Mouse (Mus musculus) hindbrain, embryonic 13.5 days (tissue): ENCODE results near the gene Trim32. TPM values are rescaled to one million over a fixed set of nuclear protein-coding genes. Genes with fewer than 3 reads are reported as not detected.

ENCODE experiments used
- ATAC-seq: fragments of 200-750 bp; cut with Nextera tagmentation; 2 replicates; pipeline ENCODE4 v1.8.0; 2017; ENCODE audit warnings: moderate TSS enrichment; ENCODE audit not compliant: low FRiP score
- H3K27ac ChIP-seq: fragments of 300-500 bp; sonication (generic); 2 replicates; pipeline ENCODE4 v1.5.1; 2015; ENCODE audit warnings: inconsistent platforms, mild to moderate bottlenecking, moderate library complexity
- H3K27me3 ChIP-seq: fragments of 300-500 bp; sonication (generic); 2 replicates; pipeline ENCODE4 v1.6.1; 2015; ENCODE audit warnings: mild to moderate bottlenecking, inconsistent platforms
- H3K36me3 ChIP-seq: fragments of 300-500 bp; sonication (generic); 2 replicates; pipeline ENCODE4 v1.6.1; 2015; ENCODE audit warnings: mild to moderate bottlenecking, inconsistent platforms
- H3K4me1 ChIP-seq: fragments of 300-500 bp; sonication (generic); replicated peaks from 2 replicates; pipeline ENCODE4 v1.6.1; 2015; ENCODE audit warnings: inconsistent platforms
- H3K4me2 ChIP-seq: fragments of 300-500 bp; sonication (generic); 2 replicates; pipeline ENCODE4 v1.6.1; 2015; ENCODE audit warnings: inconsistent platforms, mild to moderate bottlenecking, moderate library complexity
- H3K4me3 ChIP-seq: fragments of 300-500 bp; sonication (generic); 2 replicates; pipeline ENCODE4 v1.5.1; 2015; ENCODE audit warnings: mild to moderate bottlenecking, inconsistent platforms
- H3K9ac ChIP-seq: fragments of 300-500 bp; sonication (generic); 2 replicates; pipeline ENCODE4 v1.6.1; 2015; ENCODE audit warnings: mild to moderate bottlenecking, inconsistent platforms
- H3K9me3 ChIP-seq: fragments of 300-500 bp; sonication (generic); 2 replicates; pipeline ENCODE4 v1.6.1; 2016; ENCODE audit warnings: inconsistent platforms
- WGBS: fragments of 180-500 bp; shearing (Covaris S2); methylation state at CpG from one replicate; pipeline ENCODE4 v1.1.7; 2015; 5-methylcytosine and 5-hydroxymethylcytosine counted together
- polyA plus RNA-seq: library from polyadenylated mRNA; unstranded; fragments of >200 nt; fragmentation: Nextera tagmentation; extraction: Ambion mirVana; gene quantifications from 2 replicates; pipeline ENCODE4 v1.2.1, GENCODE M21; 2015

The Trim32 gene
- 139 and 145 TPM in 2 replicates for polyA plus RNA-seq

GRCm38 (mm10) chr4:65604504-65605150, at the start of gene Trim32:
Gene Trim32 (plus strand): TSS chr4:65604986.
- Histone ChIP-seq H3K4me1 (peaks cover 26% of the 10 kb centered on the region), H3K27me3 (no peaks in the 10 kb centered on the region), H3K4me2 (peak within 1 kb of the TSS; percentile 68), H3K4me3 (peak within 1 kb of the TSS; percentile 72), H3K27ac (peak within 1 kb of the TSS; percentile 90), H3K9me3 (no peaks in the 10 kb centered on the region), H3K36me3 (no peaks in the 10 kb centered on the region; the same call in 1 of the 2 replicates), H3K9ac (peak within 1 kb of the TSS; percentile 83)
- peak; percentile 97 for ATAC-seq
- 4% methylated on average over 33 of the region's 33 CpGs for WGBS

GRCm38 (mm10) chr4:65565493-65565892, 39.3 kb upstream of the Trim32 start:
- Histone ChIP-seq H3K27me3 (no peaks in the 10 kb centered on the region), H3K27ac (no peak overlapping the region), H3K4me2 (no peak overlapping the region), H3K4me1 (no peaks in the 10 kb centered on the region), H3K9ac (no peak overlapping the region), H3K4me3 (no peak overlapping the region), H3K36me3 (no peaks in the 10 kb centered on the region), H3K9me3 (no peaks in the 10 kb centered on the region)
- ATAC-seq: no peak
- WGBS: 83% methylated on average over 4 of the region's 4 CpGs

GRCm38 (mm10) chr4:65580254-65580653, 24.5 kb upstream of the Trim32 start:
- no peak overlapping the region for H3K4me3 ChIP-seq
- no peaks in the 10 kb centered on the region for H3K4me1 ChIP-seq
- WGBS: 77% methylated on average over 1 of the region's 1 CpGs
- no peak overlapping the region for H3K27ac ChIP-seq
- no peak overlapping the region for H3K9ac ChIP-seq
- no peak for ATAC-seq
- no peaks in the 10 kb centered on the region for H3K27me3 ChIP-seq
- H3K36me3 ChIP-seq: no peaks in the 10 kb centered on the region
- H3K4me2 ChIP-seq: no peak overlapping the region
- H3K9me3 ChIP-seq: no peaks in the 10 kb centered on the region

- Histone ChIP-seq H3K9me3 (no peaks in the 10 kb centered on the region), H3K27me3 (no peaks in the 10 kb centered on the region), H3K9ac (no peak overlapping the region), H3K27ac (no peak overlapping the region), H3K36me3 (no peaks in the 10 kb centered on the region), H3K4me1 (no peaks in the 10 kb centered on the region), H3K4me2 (no peak overlapping the region), H3K4me3 (no peak overlapping the region)
- 35% methylated on average over 5 of the region's 5 CpGs for WGBS
- ATAC-seq: no peak
Observed at GRCm38 (mm10) chr4:65586947-65587346, 17.8 kb upstream of the Trim32 start.

GRCm38 (mm10) chr4:65589780-65590179, 15.0 kb upstream of the Trim32 start:
- no peaks in the 10 kb centered on the region for H3K9me3 ChIP-seq
- peak; percentile 79 for ATAC-seq
- no peak overlapping the region for H3K4me3 ChIP-seq
- no peaks in the 10 kb centered on the region for H3K4me1 ChIP-seq
- H3K36me3 ChIP-seq: no peaks in the 10 kb centered on the region
- H3K27ac ChIP-seq: no peak overlapping the region
- no peak overlapping the region for H3K9ac ChIP-seq
- H3K27me3 ChIP-seq: no peaks in the 10 kb centered on the region
- H3K4me2 ChIP-seq: no peak overlapping the region

GRCm38 (mm10) chr4:65594601-65595369, 10.0 kb upstream of the Trim32 start:
- ATAC-seq: no peak
- WGBS: 83% methylated on average over 5 of the region's 5 CpGs
- no peak overlapping the region for H3K4me3 ChIP-seq
- no peaks in the 10 kb centered on the region for H3K27me3 ChIP-seq
- no peak overlapping the region for H3K4me2 ChIP-seq
- no peaks in the 10 kb centered on the region for H3K36me3 ChIP-seq
- H3K4me1 ChIP-seq: no peaks in the 10 kb centered on the region
- H3K27ac ChIP-seq: no peak overlapping the region
- no peaks in the 10 kb centered on the region for H3K9me3 ChIP-seq
- no peak overlapping the region for H3K9ac ChIP-seq

- ATAC-seq: peak; percentile 90
- WGBS: under 1% methylated on average over 21 of the region's 21 CpGs
Observed at GRCm38 (mm10) chr4:65605151-65605702, 441 bp downstream of the Trim32 start.

GRCm38 (mm10) chr4:65607184-65607631, 2.4 kb downstream of the Trim32 start:
- H3K9ac ChIP-seq: 0 out of 2 replicates have a peak overlapping the region, but pooled peaks have one; percentile 39

More at GRCm38 (mm10) chr4:65605151-65605702, 441 bp downstream of the Trim32 start:
- Histone ChIP-seq H3K4me3 (peak overlapping the region; percentile 72), H3K4me1 (peaks cover 31% of the 10 kb centered on the region), H3K9ac (peak overlapping the region; percentile 83), H3K9me3 (no peaks in the 10 kb centered on the region), H3K36me3 (no peaks in the 10 kb centered on the region; the same call in 1 of the 2 replicates), H3K27ac (peak overlapping the region; percentile 90), H3K27me3 (no peaks in the 10 kb centered on the region), H3K4me2 (peak overlapping the region; percentile 68)

GRCm38 (mm10) chr4:65608112-65608511, 3.3 kb downstream of the Trim32 start:
- ATAC-seq: no peak
- 93% methylated on average over 4 of the region's 4 CpGs for WGBS
- peaks cover 44% of the 10 kb centered on the region for H3K4me1 ChIP-seq

More at GRCm38 (mm10) chr4:65607184-65607631, 2.4 kb downstream of the Trim32 start:
- H3K36me3 ChIP-seq: no peaks in the 10 kb centered on the region; the same call in 1 of the 2 replicates
- H3K4me2 ChIP-seq: peak overlapping the region; percentile 68
- peaks cover 44% of the 10 kb centered on the region for H3K4me1 ChIP-seq
- H3K9me3 ChIP-seq: no peaks in the 10 kb centered on the region
- ATAC-seq: no peak
- H3K27me3 ChIP-seq: no peaks in the 10 kb centered on the region
- WGBS: 84% methylated on average over 10 of the region's 10 CpGs
- peak overlapping the region; percentile 72; the same call in 1 of the 2 replicates for H3K4me3 ChIP-seq
- H3K27ac ChIP-seq: no peak overlapping the region

GRCm38 (mm10) chr4:65610329-65610728, 5.5 kb downstream of the Trim32 start:
- ATAC-seq: no peak
- no peak overlapping the region for H3K4me2 ChIP-seq

More at GRCm38 (mm10) chr4:65608112-65608511, 3.3 kb downstream of the Trim32 start:
- H3K4me3 ChIP-seq: no peak overlapping the region
- H3K9ac ChIP-seq: no peak overlapping the region
- peaks cover 2% of the 10 kb centered on the region for H3K36me3 ChIP-seq
- H3K9me3 ChIP-seq: no peaks in the 10 kb centered on the region
- no peak overlapping the region for H3K4me2 ChIP-seq
- H3K27me3 ChIP-seq: no peaks in the 10 kb centered on the region
- H3K27ac ChIP-seq: no peak overlapping the region

GRCm38 (mm10) chr4:65610896-65611295, 6.1 kb downstream of the Trim32 start:
- 51% methylated on average over 6 of the region's 6 CpGs for WGBS
- ATAC-seq: no peak
- Histone ChIP-seq H3K36me3 (peaks cover 30% of the 10 kb centered on the region), H3K4me3 (no peak overlapping the region), H3K27me3 (no peaks in the 10 kb centered on the region), H3K9me3 (no peaks in the 10 kb centered on the region), H3K9ac (no peak overlapping the region), H3K4me1 (peaks cover 40% of the 10 kb centered on the region), H3K27ac (no peak overlapping the region), H3K4me2 (no peak overlapping the region)

More at GRCm38 (mm10) chr4:65610329-65610728, 5.5 kb downstream of the Trim32 start:
- no peaks in the 10 kb centered on the region for H3K9me3 ChIP-seq
- no peak overlapping the region for H3K9ac ChIP-seq
- no peak overlapping the region for H3K27ac ChIP-seq
- H3K27me3 ChIP-seq: no peaks in the 10 kb centered on the region
- 80% methylated on average over 5 of the region's 5 CpGs for WGBS
- H3K4me3 ChIP-seq: no peak overlapping the region
- peaks cover 41% of the 10 kb centered on the region for H3K4me1 ChIP-seq
- H3K36me3 ChIP-seq: peaks cover 24% of the 10 kb centered on the region

- H3K4me2 ChIP-seq: no peak overlapping the region
- H3K27ac ChIP-seq: no peak overlapping the region
- H3K4me3 ChIP-seq: no peak overlapping the region
- 97% methylated on average over 14 of the region's 14 CpGs for WGBS
- ATAC-seq: no peak
- no peaks in the 10 kb centered on the region for H3K27me3 ChIP-seq
- peaks cover 46% of the 10 kb centered on the region for H3K36me3 ChIP-seq
- H3K9me3 ChIP-seq: no peaks in the 10 kb centered on the region
- H3K4me1 ChIP-seq: peaks cover 22% of the 10 kb centered on the region
- no peak overlapping the region for H3K9ac ChIP-seq
Observed at GRCm38 (mm10) chr4:65613135-65613534, 8.3 kb downstream of the Trim32 start.
